Mouse (Mus musculus): Measurements from ENCODE around the gene Mlxip. TPM values are rescaled to one million over a fixed set of nuclear protein-coding genes. Genes with fewer than 3 reads are reported as not detected.

Mlxip gene
- total RNA-seq, 2 experiments from 2014 or later, result 15.3 to 19.4 TPM

DNA sequence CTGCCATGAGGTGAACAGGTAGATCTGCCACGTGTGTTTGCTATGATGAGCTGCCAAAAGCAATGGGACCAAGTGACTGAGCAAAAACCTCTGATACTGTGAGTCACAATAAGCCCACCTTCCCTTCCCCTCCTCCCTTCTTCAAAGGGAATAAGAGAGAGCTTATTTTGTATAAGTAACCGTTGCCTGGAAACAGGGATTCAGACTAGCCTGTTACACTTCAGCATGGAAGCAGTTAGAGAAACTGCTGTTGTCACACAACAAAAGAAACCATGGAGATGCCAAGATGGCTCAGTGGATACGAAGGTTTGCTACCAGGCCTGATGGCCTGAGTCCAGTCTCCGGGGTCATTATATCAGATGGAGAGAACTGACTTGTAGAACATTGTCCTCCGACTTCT, 79.2 kb downstream of the Mlxip start:
- DNase-seq (ENCODE audit: low spot score in 2 of 2), result no peak
- intact Hi-C loops (cut with DNase I), result no loop called here

DNA sequence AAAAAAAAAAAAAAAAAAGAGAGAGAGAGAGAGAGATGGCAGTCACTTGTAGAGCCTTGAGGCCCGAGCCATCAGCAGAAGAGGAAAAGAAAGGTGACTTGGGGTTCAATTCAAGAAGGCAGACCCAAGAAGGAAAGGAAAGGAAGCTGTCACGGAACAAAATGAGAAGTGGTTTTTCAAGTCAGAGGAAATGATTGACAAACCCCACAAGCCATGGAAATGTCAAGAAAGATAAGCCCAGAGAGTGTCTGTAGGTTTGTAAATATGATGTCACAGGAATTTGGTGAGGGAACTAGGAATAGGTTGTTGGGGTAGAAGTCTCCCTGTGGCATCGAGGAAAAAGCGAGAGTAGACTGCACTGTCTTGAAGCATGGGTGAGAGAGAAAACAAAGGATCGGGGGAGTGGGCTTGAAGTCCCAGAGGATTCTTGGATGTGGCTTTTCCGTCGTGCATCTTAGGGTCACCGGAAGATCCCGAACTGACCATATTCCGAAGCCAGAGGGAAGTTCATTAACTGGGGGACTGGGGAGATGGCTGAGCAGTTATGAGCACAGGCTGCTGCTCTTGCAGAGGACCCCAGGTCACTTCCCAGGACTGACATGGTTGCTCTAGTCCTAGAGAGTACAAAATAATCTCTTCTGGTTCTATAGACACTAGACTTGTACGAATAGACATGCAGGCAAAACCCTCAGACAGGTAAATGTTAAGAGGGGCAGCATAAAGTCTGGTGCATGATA, 93.2 kb downstream of the Mlxip start:
- no peak for DNase-seq (ENCODE audit: low spot score in 2 of 2)
- intact Hi-C loops (cut with DNase I), result no loop called here

DNA sequence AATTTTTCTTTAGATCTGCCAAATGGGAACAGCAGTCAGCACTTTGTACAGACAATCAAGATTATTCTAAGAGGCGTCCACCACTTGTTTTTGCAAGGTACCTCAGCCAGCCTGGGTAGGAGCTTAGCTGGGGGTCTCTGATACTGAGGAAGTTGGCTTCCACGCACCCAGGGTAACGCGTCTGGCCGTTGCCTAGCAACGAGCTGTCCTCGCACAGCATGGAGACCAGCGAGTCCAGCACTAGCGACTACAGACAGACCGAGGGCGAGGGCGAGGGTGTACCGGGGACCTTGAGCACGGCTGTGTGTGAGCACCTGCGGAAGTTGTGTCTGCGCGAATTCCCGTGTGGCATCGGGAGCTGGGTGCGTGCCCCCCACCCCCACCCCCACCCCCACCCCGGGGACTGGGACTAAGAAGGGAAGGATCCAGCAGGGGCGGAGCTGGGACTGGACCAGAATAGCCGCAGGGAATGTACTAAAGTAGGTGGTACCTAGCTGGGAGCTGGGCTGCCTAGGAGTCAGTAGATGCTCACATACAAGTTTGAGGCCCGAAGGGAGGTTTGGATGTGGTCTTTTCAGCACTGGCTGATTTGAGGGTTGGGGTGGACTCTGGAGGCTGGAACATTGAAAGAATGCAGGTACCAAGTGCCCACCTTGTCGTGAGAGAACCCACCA, 94.7 kb downstream of the Mlxip start, which contains the start of the genes Lrrc43 and Il31:
Lrrc43 (plus strand) TSS at position 194 of the 674 bp plus-strand sequence.
Il31 (minus strand) TSS at position 378 of the 674 bp plus-strand sequence.
- DNase-seq (ENCODE audit: low spot score in 2 of 2), result no peak
- intact Hi-C loops (cut with DNase I), result no loop called here

DNA sequence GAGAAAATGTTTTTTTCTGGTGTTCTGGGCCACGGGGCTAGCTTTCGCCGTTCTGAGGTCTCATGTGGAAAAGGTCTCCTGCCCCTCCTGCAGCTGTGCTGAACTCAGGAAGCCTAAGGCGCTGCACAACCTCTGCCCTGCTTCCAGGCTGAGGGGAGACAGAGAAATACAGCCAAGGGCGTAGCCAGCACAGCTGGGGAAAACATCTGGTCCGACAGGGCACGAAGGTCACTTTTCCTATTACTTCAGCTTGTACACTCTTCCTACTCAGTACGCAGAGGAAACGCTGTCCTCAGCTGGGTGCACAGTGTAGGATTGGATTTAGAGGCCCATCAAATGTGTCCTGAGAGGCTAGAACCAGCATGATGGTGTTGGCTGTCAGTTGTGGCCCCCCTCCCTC, 95.3 kb downstream of the Mlxip start:
- intact Hi-C loops (cut with DNase I), result loop anchor here (10.0 kb wide), 1 partner anchor 235 kb away; the partner anchor contains the start of gene Wdr66

DNA sequence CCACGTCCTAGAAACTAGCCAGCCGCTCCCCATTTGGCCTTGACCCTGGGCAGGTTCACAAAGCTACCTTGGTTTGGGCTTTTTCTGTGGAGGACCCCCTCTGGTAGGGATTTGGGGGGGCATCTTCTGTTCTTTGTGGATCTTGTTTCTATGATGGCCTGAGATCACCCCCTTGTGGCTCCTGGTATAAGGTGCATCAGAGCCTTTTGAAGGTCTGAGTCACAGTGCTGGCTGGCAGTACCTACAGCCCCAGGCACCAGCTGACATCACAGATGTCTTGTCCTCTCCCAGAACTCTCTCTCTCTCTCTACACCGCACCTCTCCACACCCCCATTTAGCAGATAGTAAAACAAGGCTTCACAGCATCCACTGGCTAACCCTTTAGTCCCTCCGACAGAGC, 105.1 kb downstream of the Mlxip start:
- DNase-seq (ENCODE audit: low spot score in 2 of 2), result peak in 1 of 2 experiments; percentile 36
- intact Hi-C loops (cut with DNase I), result loop anchor here (2.0 to 10.0 kb wide), 3 partner anchors 55 to 245 kb away; partner anchors contain the start of gene Wdr66

More for the DNA sequence above, 95.3 kb downstream of the Mlxip start:
- DNase-seq (ENCODE audit: low spot score in 2 of 2), result no peak

DNA sequence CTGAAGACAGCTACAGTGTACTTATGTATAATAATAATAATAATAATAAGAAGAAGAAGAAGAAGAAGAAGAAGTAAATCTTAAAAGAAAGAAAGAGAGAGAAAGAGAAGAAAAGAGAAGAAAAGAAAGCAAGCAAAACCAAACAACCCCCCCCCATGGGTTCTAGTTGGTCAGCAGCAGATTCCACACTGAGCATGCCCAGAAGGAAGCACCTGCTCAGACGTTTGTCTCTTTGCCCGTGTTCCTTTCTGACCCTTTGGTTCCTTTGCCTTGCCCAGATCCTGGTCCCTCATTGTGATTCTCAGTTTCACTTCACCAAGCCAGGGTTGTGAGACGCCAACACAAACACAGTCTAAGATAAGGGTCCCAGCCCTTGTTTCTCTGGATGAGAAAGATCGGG, 107.4 kb downstream of the Mlxip start:
- intact Hi-C loops (cut with DNase I), result no loop called here
- no peak for DNase-seq (ENCODE audit: low spot score in 2 of 2)

Other genes with a start within 250 kb of the Mlxip start
- gene Psmd9, start 225.4 kb upstream of the Mlxip start, total RNA-seq (2021), result 10 to 100 TPM; 28.6 to 29.6 TPM
- gene Hpd, start 212.1 kb upstream of the Mlxip start, total RNA-seq (2021), result not detected
- 1 to 10 TPM; 4.7 to 6.7 TPM for gene Wdr66, start 142.7 kb upstream of the Mlxip start, total RNA-seq (2021)
- gene Bcl7a, start 51.0 kb upstream of the Mlxip start, total RNA-seq (2021), result 10 to 100 TPM; 69.0 to 71.7 TPM
- under 1 TPM; 0.57 to 0.63 TPM for gene Lrrc43, start 94.5 kb downstream of the Mlxip start, total RNA-seq (2021)
- gene Il31, start 94.7 kb downstream of the Mlxip start, total RNA-seq (2021), result not detected
- 1 to 10 TPM in 1 of 2 experiments, under 1 TPM in 1; 0.75 to 1.1 TPM for gene B3gnt4, start 115.7 kb downstream of the Mlxip start, total RNA-seq (2021)
- 10 to 100 TPM; 29.7 to 35.6 TPM for gene Diablo, start 129.4 kb downstream of the Mlxip start, total RNA-seq (2021)
- gene Gm49027, start 130.7 kb downstream of the Mlxip start, total RNA-seq (2021), result 1 to 10 TPM; 3.0 to 7.3 TPM
- gene Vps33a, start 178.2 kb downstream of the Mlxip start, total RNA-seq (2021), result 100 to 1,000 TPM in 1 of 2 experiments, 10 to 100 TPM in 1; 93.9 to 101 TPM